Mouse (Mus musculus): ENCODE data around the gene Irf6.

GRCm38 (mm10) chr1:193132385-193132784 lies 20.5 kb upstream of the Irf6 start:
- TF ChIP-seq POLR2A (IDR thresholded peaks at IDR 0.05; ENCODE audit: extremely low read depth, insufficient read depth, low read length) (no peak), CTCF (IDR thresholded peaks at IDR 0.05; ENCODE audit: extremely low read depth, insufficient read depth, low read length) (no peak)

Data from cortical plate, adult 2 months (tissue).